Mouse (Mus musculus) hindbrain, postnatal 0 days (tissue): ENCODE measurements around the gene Lmntd2. TPM values are rescaled to one million over a fixed set of nuclear protein-coding genes. Genes with fewer than 3 reads are reported as not detected.

Experiments used
- ATAC-seq: fragments of 200-750 bp; cut with Nextera tagmentation; 2 replicates; pipeline ENCODE4 v1.8.0; 2017; ENCODE audit warnings: mild to moderate bottlenecking, moderate TSS enrichment, moderate library complexity
- DNase-seq: peaks from one replicate; pipeline ENCODE4 v3.0.0-alpha.2; 2015; ENCODE audit warnings: low spot score
- H3K27ac ChIP-seq: fragments of 300-500 bp; sonication (generic); 2 replicates; pipeline ENCODE4 v1.5.1; 2014; ENCODE audit warnings: mild to moderate bottlenecking
- H3K27me3 ChIP-seq: fragments of 300-500 bp; sonication (generic); 2 replicates; pipeline ENCODE4 v1.6.1; 2014; ENCODE audit warnings: low read length, mixed read lengths; ENCODE audit not compliant: insufficient read depth
- H3K36me3 ChIP-seq: fragments of 300-500 bp; sonication (generic); 2 replicates; pipeline ENCODE4 v1.6.1; 2014; ENCODE audit warnings: low read length, mixed read lengths; ENCODE audit not compliant: insufficient read depth
- H3K4me1 ChIP-seq: fragments of 300-500 bp; sonication (generic); 2 replicates; pipeline ENCODE4 v1.6.1; 2014; ENCODE audit warnings: antibody characterized with exemption, low read length, mixed read lengths; ENCODE audit not compliant: insufficient read depth
- H3K4me2 ChIP-seq: fragments of 300-500 bp; sonication (generic); 2 replicates; pipeline ENCODE4 v1.6.1; 2014; ENCODE audit warnings: low read depth, mild to moderate bottlenecking, low read length, moderate library complexity, mixed read lengths
- H3K4me3 ChIP-seq: fragments of 300-500 bp; sonication (generic); 2 replicates; pipeline ENCODE4 v1.5.1; 2014; ENCODE audit warnings: low read length
- H3K9ac ChIP-seq: fragments of 300-500 bp; sonication (generic); replicated peaks from 2 replicates; pipeline ENCODE4 v1.6.1; 2014; ENCODE audit warnings: mild to moderate bottlenecking, low read length, moderate library complexity, mixed read lengths
- H3K9me3 ChIP-seq: fragments of 300-500 bp; sonication (generic); 2 replicates; pipeline ENCODE4 v1.6.1; 2016; ENCODE audit warnings: low read length, mixed read lengths
- CTCF ChIP-seq: IDR thresholded peaks from 2 replicates; pipeline ENCODE4 v1.5.1; 2016; ENCODE audit warnings: antibody characterized with exemption, control low read depth, low read depth
- WGBS: fragments of 180-500 bp; shearing (Covaris S2); extraction: QIAGEN DNeasy Blood & Tissue Kit; methylation state at CpG from one replicate; pipeline ENCODE4 v1.1.7; 2014; 5-methylcytosine and 5-hydroxymethylcytosine counted together
- polyA plus RNA-seq: library from polyadenylated mRNA; unstranded; fragments of >200 nt; fragmentation: Nextera tagmentation; extraction: Ambion mirVana; gene quantifications from 2 replicates; pipeline ENCODE4 v1.2.1, GENCODE M21; 2015
- total RNA-seq: library from RNA; depleted of rRNA; stranded (reverse); fragments of >200 nt; gene quantifications from 2 replicates; pipeline ENCODE4 v1.2.3, GENCODE M21; 2014

The Lmntd2 gene
- total and polyA plus RNA-seq, 2 experiments from 2014 or later: 0.29 TPM; not detected in 1

- H3K4me2 ChIP-seq: no peak overlapping the region; the same call in 1 of the 2 replicates
- peaks cover 29% of the 10 kb centered on the region for H3K36me3 ChIP-seq
- H3K9me3 ChIP-seq: no peaks in the 10 kb centered on the region
- no peak overlapping the region for H3K9ac ChIP-seq
- peaks cover 9% of the 10 kb centered on the region for H3K4me1 ChIP-seq
- DNase-seq (no peak), ATAC-seq (no peak)
- H3K27ac ChIP-seq: no peak overlapping the region
- WGBS: 96% methylated on average over 4 of the region's 4 CpGs
- TF ChIP-seq CTCF: no peak
- H3K4me3 ChIP-seq: no peak overlapping the region
- no peaks in the 10 kb centered on the region for H3K27me3 ChIP-seq
Measured at GRCm38 (mm10) chr7:141230570-141230969, 16.7 kb upstream of the Lmntd2 start.

- H3K4me2 ChIP-seq: peak overlapping the region; percentile 67
- peak overlapping the region; percentile 91; the same call in 1 of the 2 replicates for H3K9ac ChIP-seq
- H3K4me3 ChIP-seq: peak overlapping the region; percentile 94
- no peak for TF ChIP-seq CTCF
- DNase-seq: no peak
- WGBS: 59% methylated on average over 6 of the region's 6 CpGs
- no peaks in the 10 kb centered on the region for H3K27me3 ChIP-seq
- peaks cover 9% of the 10 kb centered on the region for H3K4me1 ChIP-seq
- no peak overlapping the region for H3K27ac ChIP-seq
- H3K9me3 ChIP-seq: no peaks in the 10 kb centered on the region
- ATAC-seq: no peak
- H3K36me3 ChIP-seq: peaks cover 23% of the 10 kb centered on the region
Measured at GRCm38 (mm10) chr7:141229702-141230101, 15.8 kb upstream of the Lmntd2 start.

GRCm38 (mm10) chr7:141228279-141229067 lies 14.6 kb upstream of the Lmntd2 start, which contains the start of gene Phrf1:
Gene Phrf1 (plus strand): TSS chr7:141228784.
- Histone ChIP-seq H3K4me2 (peak within 1 kb of the TSS; percentile 67), H3K27ac (peak within 1 kb of the TSS; percentile 97), H3K9me3 (no peaks in the 10 kb centered on the region), H3K27me3 (no peaks in the 10 kb centered on the region), H3K36me3 (peaks cover 20% of the 10 kb centered on the region), H3K4me3 (peak within 1 kb of the TSS; percentile 94), H3K4me1 (peaks cover 9% of the 10 kb centered on the region), H3K9ac (peak within 1 kb of the TSS; percentile 91)
- under 1% methylated on average over 71 of the region's 76 CpGs for WGBS
- ATAC-seq: peak; percentile 95
- TF ChIP-seq CTCF: peak; percentile 99
- peak; percentile 94 for DNase-seq

- Histone ChIP-seq H3K4me1 (peaks cover 11% of the 10 kb centered on the region), H3K4me2 (peak overlapping the region; percentile 67; the same call in 1 of the 2 replicates), H3K27me3 (no peaks in the 10 kb centered on the region), H3K36me3 (peaks cover 15% of the 10 kb centered on the region; the same call in 1 of the 2 replicates), H3K27ac (peak overlapping the region; percentile 97; the same call in 1 of the 2 replicates), H3K9ac (no peak overlapping the region), H3K4me3 (peak overlapping the region; percentile 94; the same call in 1 of the 2 replicates), H3K9me3 (no peaks in the 10 kb centered on the region)
- WGBS: 83% methylated on average over 4 of the region's 4 CpGs
- ATAC-seq (no peak), DNase-seq (no peak)
- TF ChIP-seq CTCF: no peak
Measured at GRCm38 (mm10) chr7:141227796-141228195, 13.9 kb upstream of the Lmntd2 start.

GRCm38 (mm10) chr7:141226535-141226934 lies 12.7 kb upstream of the Lmntd2 start:
- no peak overlapping the region for H3K9ac ChIP-seq
- no peak overlapping the region for H3K4me2 ChIP-seq
- no peaks in the 10 kb centered on the region for H3K9me3 ChIP-seq
- no peak overlapping the region for H3K4me3 ChIP-seq
- DNase-seq: no peak
- no peaks in the 10 kb centered on the region for H3K27me3 ChIP-seq
- ATAC-seq: no peak
- H3K36me3 ChIP-seq: peaks cover 4% of the 10 kb centered on the region; the same call in 1 of the 2 replicates
- H3K27ac ChIP-seq: no peak overlapping the region
- TF ChIP-seq CTCF: peak; percentile 15; the same call in 1 of the 2 replicates
- 82% methylated on average over 6 of the region's 6 CpGs for WGBS
- peaks cover 20% of the 10 kb centered on the region for H3K4me1 ChIP-seq

- Histone ChIP-seq H3K9ac (peak overlapping the region; percentile 44; the same call in 1 of the 2 replicates), H3K27ac (peak overlapping the region; percentile 36; the same call in 1 of the 2 replicates), H3K4me3 (no peak overlapping the region), H3K4me2 (peak overlapping the region; percentile 68; the same call in 1 of the 2 replicates), H3K36me3 (no peaks in the 10 kb centered on the region), H3K4me1 (peaks cover 16% of the 10 kb centered on the region), H3K9me3 (no peaks in the 10 kb centered on the region), H3K27me3 (no peaks in the 10 kb centered on the region)
- TF ChIP-seq CTCF: no peak
- WGBS: 83% methylated on average over 4 of the region's 4 CpGs
- no peak for ATAC-seq
- no peak for DNase-seq
Measured at GRCm38 (mm10) chr7:141222696-141223215, 8.9 kb upstream of the Lmntd2 start.
